Mouse (Mus musculus): ENCODE measurements around the gene Ankrd13b. TPM values are rescaled to one million over a fixed set of nuclear protein-coding genes. Genes with fewer than 3 reads are reported as not detected.

The Ankrd13b gene
- polyA plus RNA-seq, 1 experiment from 2014 or later, result 3.0 TPM

DNA sequence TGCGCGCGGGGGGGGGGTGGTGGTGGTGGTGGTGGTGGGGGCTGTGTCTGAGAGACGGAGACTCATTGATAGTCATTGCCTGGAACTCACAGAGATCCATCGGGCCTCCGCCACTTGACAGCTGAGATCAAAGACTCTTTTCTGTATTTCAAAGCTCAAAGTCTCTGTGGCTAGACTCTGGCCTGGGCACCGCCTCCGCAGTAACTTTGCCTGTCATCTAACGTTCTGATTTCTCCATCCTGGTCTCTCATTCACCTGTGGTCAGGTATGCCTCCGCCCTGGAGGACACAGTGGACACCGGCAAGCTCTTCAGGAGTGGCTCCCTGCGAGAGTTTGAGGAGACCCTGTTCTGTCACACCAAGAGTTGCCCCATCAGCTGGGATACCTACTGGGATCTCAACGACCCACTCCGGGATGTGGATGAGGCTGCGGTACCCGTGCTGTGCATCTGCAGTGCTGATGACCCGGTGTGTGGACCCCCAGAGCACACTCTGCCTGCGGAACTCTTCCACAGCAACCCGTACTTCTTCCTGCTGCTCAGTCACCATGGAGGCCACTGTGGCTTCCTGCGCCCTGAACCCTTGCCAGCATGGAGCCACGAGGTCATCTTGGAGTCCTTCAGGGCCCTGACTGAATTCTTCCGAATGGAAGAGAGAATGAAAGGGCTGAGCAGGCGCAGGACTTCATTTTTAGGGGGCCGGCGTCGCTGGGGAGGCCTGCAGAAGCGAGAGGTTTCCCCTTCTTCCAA, 28.7 kb upstream of the Ankrd13b start:
- ATAC-seq (ENCODE audit: low read depth), result no peak
- H3K9ac ChIP-seq (ENCODE audit: low read length), result no peak overlapping the region
- WGBS, result 76% methylated on average over 27 of the region's 27 CpGs
- peaks cover 8% of the 10 kb centered on the region; the same call in 1 of the 2 replicates for H3K27me3 ChIP-seq (ENCODE audit: control insufficient read depth, insufficient read depth, low read depth, low read length)
- H3K36me3 ChIP-seq (ENCODE audit: control insufficient read depth, insufficient read depth, low read length), result no peaks in the 10 kb centered on the region
- no peak overlapping the region for H3K4me2 ChIP-seq (ENCODE audit: low read depth, low read length)
- H3K9me3 ChIP-seq (ENCODE audit: control insufficient read depth, low read length), result no peaks in the 10 kb centered on the region
- peaks cover 26% of the 10 kb centered on the region for H3K4me1 ChIP-seq (replicated peaks; ENCODE audit: control insufficient read depth, insufficient read depth, low read length)
- no peak overlapping the region for H3K27ac ChIP-seq (ENCODE audit: low read length)
- H3K4me3 ChIP-seq (ENCODE audit: low read length), result no peak overlapping the region

DNA sequence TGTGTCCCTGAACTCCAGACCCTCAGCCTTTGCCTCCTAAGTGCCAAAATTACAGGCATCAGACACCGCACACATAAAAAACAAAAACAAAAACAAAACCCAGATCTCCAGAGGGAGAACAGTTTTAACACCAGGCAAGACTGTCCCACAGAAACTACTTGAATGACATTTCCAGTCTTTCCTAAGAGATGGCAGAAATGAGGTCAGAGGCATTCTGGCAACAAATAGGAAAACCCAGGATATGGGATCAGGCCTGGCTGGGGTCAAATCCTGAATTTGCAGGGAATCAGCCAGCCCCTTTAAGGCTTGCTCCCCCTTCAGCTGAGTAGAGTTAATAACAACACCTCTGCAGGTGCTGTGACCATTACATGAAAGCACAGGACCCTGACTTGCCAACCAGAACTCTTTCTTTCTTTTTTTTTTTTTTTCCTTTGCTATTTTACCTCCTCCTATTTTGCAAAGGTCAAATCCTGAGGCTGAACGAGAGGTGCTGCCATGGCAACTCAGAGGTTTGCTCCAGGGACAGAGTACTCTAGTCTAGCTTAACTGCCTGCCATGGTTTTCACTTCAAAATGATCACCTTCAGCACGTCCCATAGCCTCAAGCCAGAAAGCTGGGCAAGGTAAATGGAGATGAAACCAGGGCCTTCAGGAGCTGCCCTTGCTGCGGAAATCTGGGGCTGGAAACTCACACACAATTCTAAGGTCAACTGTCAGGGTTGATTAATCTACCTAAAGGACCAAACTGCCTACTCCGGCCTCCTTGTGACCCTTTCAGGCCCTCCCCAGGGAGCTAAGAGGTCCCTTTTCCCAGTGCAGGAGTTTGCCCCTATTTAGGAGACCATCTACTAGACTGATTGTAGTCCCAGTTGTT, 27.3 kb upstream of the Ankrd13b start:
- Histone ChIP-seq H3K4me3 (ENCODE audit: low read length) (no peak overlapping the region), H3K27me3 (ENCODE audit: control insufficient read depth, insufficient read depth, low read depth, low read length) (peaks cover 8% of the 10 kb centered on the region; the same call in 1 of the 2 replicates)
- WGBS, result 64% methylated on average over 5 of the region's 5 CpGs

GRCm38 (mm10) chr11:77515637-77516552, 26.4 kb upstream of the Ankrd13b start, which contains the start of gene Trp53i13:
Gene Trp53i13 (minus strand): TSS chr11:77515980.
- peak within 1 kb of the TSS; percentile 98 for H3K4me2 ChIP-seq (ENCODE audit: low read depth, low read length)
- H3K4me3 ChIP-seq (ENCODE audit: low read length), result peak within 1 kb of the TSS; percentile 80
- H3K9me3 ChIP-seq (ENCODE audit: control insufficient read depth, low read length), result no peaks in the 10 kb centered on the region
- H3K36me3 ChIP-seq (ENCODE audit: control insufficient read depth, insufficient read depth, low read length), result no peaks in the 10 kb centered on the region
- H3K27ac ChIP-seq (ENCODE audit: low read length), result peak within 1 kb of the TSS; percentile 61; the same call in 1 of the 2 replicates
- no peak; the same call in 1 of the 2 replicates for ATAC-seq (ENCODE audit: low read depth)
- H3K9ac ChIP-seq (ENCODE audit: low read length), result peak within 1 kb of the TSS; percentile 76
- WGBS, result 6% methylated on average over 39 of the region's 39 CpGs
- H3K4me1 ChIP-seq (replicated peaks; ENCODE audit: control insufficient read depth, insufficient read depth, low read length), result peaks cover 36% of the 10 kb centered on the region
- H3K27me3 ChIP-seq (ENCODE audit: control insufficient read depth, insufficient read depth, low read depth, low read length), result peaks cover 8% of the 10 kb centered on the region; the same call in 1 of the 2 replicates

More for the DNA sequence above, 27.3 kb upstream of the Ankrd13b start:
- no peak overlapping the region for H3K9ac ChIP-seq (ENCODE audit: low read length)
- no peaks in the 10 kb centered on the region for H3K36me3 ChIP-seq (ENCODE audit: control insufficient read depth, insufficient read depth, low read length)
- no peak overlapping the region for H3K4me2 ChIP-seq (ENCODE audit: low read depth, low read length)
- H3K9me3 ChIP-seq (ENCODE audit: control insufficient read depth, low read length), result no peaks in the 10 kb centered on the region
- no peak overlapping the region for H3K27ac ChIP-seq (ENCODE audit: low read length)
- ATAC-seq (ENCODE audit: low read depth), result no peak
- H3K4me1 ChIP-seq (replicated peaks; ENCODE audit: control insufficient read depth, insufficient read depth, low read length), result peaks cover 31% of the 10 kb centered on the region

- H3K4me3 ChIP-seq (ENCODE audit: low read length), result peak within 1 kb of the TSS; percentile 80
- H3K4me1 ChIP-seq (replicated peaks; ENCODE audit: control insufficient read depth, insufficient read depth, low read length), result peaks cover 36% of the 10 kb centered on the region
- under 1% methylated on average over 69 of the region's 72 CpGs for WGBS
- peak within 1 kb of the TSS; percentile 76 for H3K9ac ChIP-seq (ENCODE audit: low read length)
- H3K27ac ChIP-seq (ENCODE audit: low read length), result peak within 1 kb of the TSS; percentile 66
- peak; percentile 78 for ATAC-seq (ENCODE audit: low read depth)
- no peaks in the 10 kb centered on the region for H3K9me3 ChIP-seq (ENCODE audit: control insufficient read depth, low read length)
- H3K4me2 ChIP-seq (ENCODE audit: low read depth, low read length), result peak within 1 kb of the TSS; percentile 98
- peaks cover 8% of the 10 kb centered on the region; the same call in 1 of the 2 replicates for H3K27me3 ChIP-seq (ENCODE audit: control insufficient read depth, insufficient read depth, low read depth, low read length)
- no peaks in the 10 kb centered on the region for H3K36me3 ChIP-seq (ENCODE audit: control insufficient read depth, insufficient read depth, low read length)
Observed at GRCm38 (mm10) chr11:77514832-77515636, 25.6 kb upstream of the Ankrd13b start, which contains the start of gene Abhd15. Gene Abhd15 (plus strand): TSS chr11:77515121.

DNA sequence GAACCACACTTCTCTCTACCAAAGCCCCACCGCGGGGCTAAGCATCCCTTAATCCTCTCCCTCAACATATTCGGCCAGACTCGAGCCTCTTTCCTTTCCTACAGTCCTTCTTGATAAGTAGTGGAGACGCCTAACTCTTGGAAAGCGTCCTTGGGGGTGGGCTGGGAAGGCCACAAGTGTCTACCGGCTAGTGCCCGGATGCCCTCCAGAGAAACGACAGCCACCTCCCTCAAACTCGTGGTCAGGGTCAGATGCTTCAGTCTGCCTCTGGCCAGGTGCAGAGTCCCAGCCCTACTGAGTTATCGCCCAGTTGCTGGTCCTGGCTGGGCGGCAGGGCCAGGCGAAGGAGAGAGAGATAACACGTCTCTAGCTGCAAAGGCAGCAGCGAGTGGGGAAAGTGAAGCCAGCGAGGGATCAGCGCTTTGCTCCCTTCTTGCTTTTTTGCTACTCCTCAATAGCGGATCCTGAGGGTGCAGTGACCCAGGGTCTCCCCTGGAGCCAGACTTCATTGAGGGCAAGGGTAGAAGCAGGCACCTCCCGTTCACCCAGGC, 24.9 kb upstream of the Ankrd13b start:
- peak overlapping the region; percentile 61; the same call in 1 of the 2 replicates for H3K27ac ChIP-seq (ENCODE audit: low read length)
- H3K27me3 ChIP-seq (ENCODE audit: control insufficient read depth, insufficient read depth, low read depth, low read length), result peaks cover 8% of the 10 kb centered on the region; the same call in 1 of the 2 replicates
- no peak for ATAC-seq (ENCODE audit: low read depth)
- peak overlapping the region; percentile 98 for H3K4me2 ChIP-seq (ENCODE audit: low read depth, low read length)
- H3K4me1 ChIP-seq (replicated peaks; ENCODE audit: control insufficient read depth, insufficient read depth, low read length), result peaks cover 36% of the 10 kb centered on the region
- WGBS, result 13% methylated on average over 19 of the region's 19 CpGs
- H3K4me3 ChIP-seq (ENCODE audit: low read length), result peak overlapping the region; percentile 80
- H3K9ac ChIP-seq (ENCODE audit: low read length), result peak overlapping the region; percentile 76
- no peaks in the 10 kb centered on the region for H3K9me3 ChIP-seq (ENCODE audit: control insufficient read depth, low read length)
- no peaks in the 10 kb centered on the region for H3K36me3 ChIP-seq (ENCODE audit: control insufficient read depth, insufficient read depth, low read length)

DNA sequence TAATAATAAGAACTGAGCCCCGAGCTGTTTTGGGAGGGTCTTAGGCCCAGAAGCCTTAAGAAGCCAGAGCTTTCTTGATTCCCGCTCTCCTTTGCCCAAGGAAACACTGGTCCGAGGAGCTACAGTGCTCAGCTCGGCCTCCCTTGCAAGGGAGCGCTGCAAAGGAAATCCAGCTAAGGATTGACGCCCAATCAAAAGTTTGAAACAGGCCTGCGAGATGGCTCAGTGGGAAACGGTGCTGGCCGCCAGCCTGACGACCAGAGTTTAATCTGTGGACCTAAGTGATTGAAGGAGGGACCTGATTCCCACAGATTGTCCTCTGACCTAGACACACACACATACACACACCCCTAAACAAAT, 24.3 kb upstream of the Ankrd13b start:
- peak overlapping the region; percentile 76 for H3K9ac ChIP-seq (ENCODE audit: low read length)
- no peaks in the 10 kb centered on the region for H3K9me3 ChIP-seq (ENCODE audit: control insufficient read depth, low read length)
- H3K27me3 ChIP-seq (ENCODE audit: control insufficient read depth, insufficient read depth, low read depth, low read length), result peaks cover 8% of the 10 kb centered on the region; the same call in 1 of the 2 replicates
- peak overlapping the region; percentile 66 for H3K27ac ChIP-seq (ENCODE audit: low read length)
- no peaks in the 10 kb centered on the region for H3K36me3 ChIP-seq (ENCODE audit: control insufficient read depth, insufficient read depth, low read length)
- WGBS, result 10% methylated on average over 10 of the region's 10 CpGs
- H3K4me1 ChIP-seq (replicated peaks; ENCODE audit: control insufficient read depth, insufficient read depth, low read length), result peaks cover 36% of the 10 kb centered on the region
- peak; percentile 4; the same call in 1 of the 2 replicates for ATAC-seq (ENCODE audit: low read depth)
- peak overlapping the region; percentile 98 for H3K4me2 ChIP-seq (ENCODE audit: low read depth, low read length)
- peak overlapping the region; percentile 80 for H3K4me3 ChIP-seq (ENCODE audit: low read length)

GRCm38 (mm10) chr11:77512891-77513810, 23.7 kb upstream of the Ankrd13b start:
- Histone ChIP-seq H3K9me3 (ENCODE audit: control insufficient read depth, low read length) (no peaks in the 10 kb centered on the region), H3K4me1 (replicated peaks; ENCODE audit: control insufficient read depth, insufficient read depth, low read length) (peaks cover 41% of the 10 kb centered on the region), H3K36me3 (ENCODE audit: control insufficient read depth, insufficient read depth, low read length) (no peaks in the 10 kb centered on the region), H3K27ac (ENCODE audit: low read length) (peak overlapping the region; percentile 86), H3K27me3 (ENCODE audit: control insufficient read depth, insufficient read depth, low read depth, low read length) (peaks cover 8% of the 10 kb centered on the region; the same call in 1 of the 2 replicates), H3K4me2 (ENCODE audit: low read depth, low read length) (peak overlapping the region; percentile 98), H3K4me3 (ENCODE audit: low read length) (peak overlapping the region; percentile 80), H3K9ac (ENCODE audit: low read length) (peak overlapping the region; percentile 83)
- ATAC-seq (ENCODE audit: low read depth), result peak; percentile 80
- under 1% methylated on average over 60 of the region's 84 CpGs for WGBS
